Mouse (Mus musculus) lung, embryonic 15.5 days (tissue): ENCODE results near the gene H2afb3. TPM values are rescaled to one million over a fixed set of nuclear protein-coding genes. Genes with fewer than 3 reads are reported as not detected.
"Not testable (repeated sequence)": the region's sequence is repeated elsewhere in the genome, so short reads cannot be mapped to it uniquely, and the experiment has no call there.

ENCODE experiments used
- ATAC-seq: fragments of 200-750 bp; cut with Nextera tagmentation; 2 replicates; pipeline ENCODE4 v1.8.0; 2017; ENCODE audit warnings: moderate number of reproducible peaks, borderline replicate concordance; ENCODE audit not compliant: low FRiP score, low TSS enrichment; ENCODE audit errors: extremely low read depth
- H3K27ac ChIP-seq: fragments of 300-500 bp; sonication (generic); 2 replicates; pipeline ENCODE4 v1.5.1; 2015; ENCODE audit warnings: moderate library complexity, mild to moderate bottlenecking, inconsistent platforms
- H3K27me3 ChIP-seq: fragments of 300-500 bp; sonication (generic); 2 replicates; pipeline ENCODE4 v1.6.1; 2015; ENCODE audit warnings: inconsistent platforms
- H3K36me3 ChIP-seq: fragments of 300-500 bp; sonication (generic); 2 replicates; pipeline ENCODE4 v1.6.1; 2015; ENCODE audit warnings: inconsistent platforms
- H3K4me1 ChIP-seq: fragments of 300-500 bp; sonication (generic); 2 replicates; pipeline ENCODE4 v1.6.1; 2015; ENCODE audit warnings: inconsistent platforms
- H3K4me2 ChIP-seq: fragments of 300-500 bp; sonication (generic); 2 replicates; pipeline ENCODE4 v1.6.1; 2015; ENCODE audit warnings: inconsistent platforms, mild to moderate bottlenecking, moderate library complexity
- H3K4me3 ChIP-seq: fragments of 300-500 bp; sonication (generic); 2 replicates; pipeline ENCODE4 v1.5.1; 2015; ENCODE audit warnings: mild to moderate bottlenecking, inconsistent platforms
- H3K9ac ChIP-seq: fragments of 300-500 bp; sonication (generic); 2 replicates; pipeline ENCODE4 v1.6.1; 2015; ENCODE audit warnings: inconsistent platforms
- H3K9me3 ChIP-seq: fragments of 300-500 bp; sonication (generic); 2 replicates; pipeline ENCODE4 v1.6.1; 2016; ENCODE audit warnings: inconsistent platforms
- WGBS: fragments of 180-500 bp; shearing (Covaris S2); methylation state at CpG from one replicate; pipeline ENCODE4 v1.1.7; 2015; 5-methylcytosine and 5-hydroxymethylcytosine counted together
- polyA plus RNA-seq: library from polyadenylated mRNA; unstranded; fragments of >200 nt; fragmentation: Nextera tagmentation; extraction: Ambion mirVana; gene quantifications from 2 replicates; pipeline ENCODE4 v1.2.1, GENCODE M21; 2015

H2afb3 gene
- polyA plus RNA-seq, result not detected in 2 replicates

DNA sequence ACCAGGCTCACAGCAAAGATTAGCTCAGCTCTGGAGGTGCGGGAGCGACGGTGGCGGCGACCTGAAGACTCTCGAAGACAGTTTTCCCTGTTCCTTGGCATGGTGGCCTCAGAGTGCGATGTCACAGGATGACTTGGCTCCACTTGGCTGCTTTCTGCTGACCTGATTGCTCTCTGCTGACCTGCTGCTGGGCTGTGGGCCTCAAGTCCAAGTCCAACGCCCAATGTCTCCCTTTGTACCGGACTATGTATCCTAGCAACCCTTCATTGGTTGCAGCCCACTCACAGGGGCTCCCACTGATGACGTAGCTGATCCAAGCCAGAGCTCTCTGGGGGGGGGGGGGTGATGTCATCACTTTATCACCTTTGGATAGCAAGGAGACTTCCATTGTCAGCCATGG, at the start of gene H2afb3:
H2afb3 (minus strand) TSS at position 101 of the 400 bp plus-strand sequence.
- H3K4me1 ChIP-seq, H3K27ac ChIP-seq, H3K4me3 ChIP-seq, H3K27me3 ChIP-seq, H3K9ac ChIP-seq, H3K4me2 ChIP-seq, H3K36me3 ChIP-seq, H3K9me3 ChIP-seq, ATAC-seq: not testable (repeated sequence)
- WGBS, result 80% methylated on average over 9 of the region's 10 CpGs

DNA sequence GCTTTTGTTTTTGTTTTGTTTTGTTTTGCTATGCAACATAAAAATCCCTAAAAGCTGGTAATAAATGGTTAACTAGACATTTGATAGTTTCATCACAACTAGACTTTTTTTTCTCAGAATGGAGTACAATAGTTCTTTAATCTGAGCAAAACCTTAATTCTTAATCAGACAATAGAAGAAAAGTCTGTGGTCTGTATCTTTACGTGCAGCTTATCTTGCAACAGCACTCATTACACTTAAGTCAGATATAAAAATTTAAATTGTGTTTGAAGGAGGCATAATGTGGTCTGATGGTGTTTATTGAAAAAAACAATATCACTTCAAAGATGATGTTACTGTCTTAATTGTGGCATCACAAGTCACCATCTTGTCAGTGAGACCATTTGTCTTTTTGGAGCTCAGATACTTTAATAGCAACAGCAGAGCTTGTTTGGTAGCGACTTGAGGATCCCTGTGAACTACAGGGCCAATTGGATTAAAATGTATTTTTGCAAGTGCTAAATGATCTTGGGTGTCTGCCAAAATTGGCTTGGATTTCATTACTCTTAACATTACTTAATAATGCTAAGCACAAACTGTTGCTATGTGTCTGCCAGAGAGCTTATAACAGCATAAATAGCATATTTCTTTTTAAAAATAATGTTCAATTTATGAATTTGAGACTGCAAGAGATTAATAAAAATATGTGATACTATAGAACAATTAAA, 11.3 kb downstream of the H2afb3 start:
- H3K4me2 ChIP-seq, result no peak overlapping the region
- no peak for ATAC-seq
- no peaks in the 10 kb centered on the region for H3K4me1 ChIP-seq
- no peaks in the 10 kb centered on the region for H3K9me3 ChIP-seq
- no peaks in the 10 kb centered on the region for H3K27me3 ChIP-seq
- no peak overlapping the region for H3K9ac ChIP-seq
- H3K4me3 ChIP-seq, result no peak overlapping the region
- H3K36me3 ChIP-seq, result no peaks in the 10 kb centered on the region
- 46% methylated on average over 2 of the region's 2 CpGs for WGBS
- H3K27ac ChIP-seq, result no peak overlapping the region

DNA sequence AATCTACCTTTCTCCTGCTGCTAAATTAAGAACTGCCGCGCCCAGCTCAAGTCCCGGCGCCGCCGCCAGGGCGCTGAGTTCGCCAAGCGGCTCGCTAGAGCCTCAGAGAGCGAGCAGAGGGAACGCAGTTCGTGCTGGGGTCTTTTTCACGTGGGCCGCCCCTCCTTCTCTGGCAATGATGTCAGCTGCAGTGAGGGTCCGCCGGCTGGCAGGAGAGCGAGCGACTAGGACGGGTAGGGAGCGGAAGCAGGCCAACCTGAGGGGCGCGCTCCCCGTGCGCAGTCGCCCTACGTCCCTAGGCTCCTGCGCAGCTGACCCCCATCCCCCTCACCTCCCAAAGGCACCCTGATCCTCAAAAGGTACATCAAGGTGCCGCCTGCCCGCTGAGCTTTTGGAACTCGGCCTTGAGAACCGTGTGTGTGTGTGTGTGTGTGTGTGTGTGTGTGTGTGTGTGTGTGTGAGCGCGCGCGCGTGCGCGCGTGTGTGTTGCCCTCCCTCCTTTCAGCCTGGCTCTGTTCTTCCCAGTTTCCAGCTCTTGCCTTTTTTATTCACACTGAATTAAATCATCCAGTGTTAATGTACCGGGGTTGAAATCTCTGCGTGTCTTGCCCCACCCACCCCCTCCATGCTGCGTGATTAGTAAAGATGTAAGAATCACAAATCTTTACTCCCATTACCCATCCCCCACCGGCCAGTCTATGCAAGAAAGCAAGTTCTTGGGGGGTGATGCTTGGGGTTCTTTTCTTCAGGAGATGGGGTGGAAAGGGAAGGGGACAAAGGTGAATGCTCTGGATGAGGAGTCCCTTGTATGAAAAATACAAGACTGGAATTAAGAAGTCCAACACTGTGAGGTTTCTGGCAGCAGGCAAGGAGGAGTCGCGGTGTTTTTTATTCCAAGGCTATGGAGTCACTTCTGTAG, 19.8 kb downstream of the H2afb3 start:
- peaks cover 5% of the 10 kb centered on the region; the same call in 1 of the 2 replicates for H3K27me3 ChIP-seq
- no peak overlapping the region for H3K9ac ChIP-seq
- peak overlapping the region; percentile 65 for H3K4me2 ChIP-seq
- H3K27ac ChIP-seq, result no peak overlapping the region
- WGBS, result 6% methylated on average over 42 of the region's 46 CpGs
- peak overlapping the region; percentile 49 for H3K4me3 ChIP-seq
- no peaks in the 10 kb centered on the region for H3K4me1 ChIP-seq
- H3K36me3 ChIP-seq, result no peaks in the 10 kb centered on the region
- ATAC-seq, result no peak
- H3K9me3 ChIP-seq, result no peaks in the 10 kb centered on the region

DNA sequence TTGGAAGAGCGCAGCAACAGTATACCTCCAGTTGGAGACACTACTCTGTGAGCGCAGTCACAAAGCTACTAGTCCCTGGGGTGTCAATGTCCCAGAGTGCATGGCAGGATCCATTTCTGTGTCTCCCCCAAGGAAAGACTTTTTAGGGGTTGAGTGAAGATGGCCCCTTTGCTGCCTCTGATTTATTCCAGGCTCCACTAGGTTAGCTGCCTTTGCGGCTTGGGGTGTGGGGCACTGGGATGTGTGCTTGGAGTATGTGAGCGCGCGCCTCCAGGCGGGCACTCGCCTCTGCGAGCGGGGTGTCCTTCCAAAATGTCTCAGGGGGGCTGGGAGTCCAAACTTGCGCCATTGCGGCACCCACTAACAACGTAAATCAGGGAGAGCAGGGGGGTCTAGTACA, 21.2 kb downstream of the H2afb3 start:
- no peak for ATAC-seq
- WGBS, result 11% methylated on average over 13 of the region's 13 CpGs

DNA sequence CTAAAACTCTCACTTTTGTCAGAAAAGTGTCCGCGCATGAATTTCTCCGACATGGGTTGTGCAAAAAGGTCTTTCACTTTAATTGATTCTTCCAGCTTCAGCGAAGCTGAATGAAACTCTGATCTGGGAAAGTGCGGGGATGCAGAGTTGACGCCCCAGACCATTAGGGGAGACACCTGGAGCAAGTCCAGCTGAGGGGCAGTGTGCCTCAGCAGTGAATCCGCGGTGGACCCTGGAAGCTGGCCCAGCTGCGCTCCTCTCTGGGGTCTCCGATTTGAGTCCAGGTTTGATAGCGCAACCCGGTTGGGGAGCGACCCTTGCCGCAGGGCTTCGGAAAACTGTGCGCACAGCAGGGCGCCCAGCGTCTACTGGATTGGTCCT, 22.0 kb downstream of the H2afb3 start:
- peak overlapping the region; percentile 65 for H3K4me2 ChIP-seq
- H3K9me3 ChIP-seq, result no peaks in the 10 kb centered on the region
- no peak for ATAC-seq

More for the DNA sequence above, 21.2 kb downstream of the H2afb3 start:
- H3K4me2 ChIP-seq, result peak overlapping the region; percentile 65
- H3K27me3 ChIP-seq, result peaks cover 5% of the 10 kb centered on the region; the same call in 1 of the 2 replicates
- H3K9ac ChIP-seq, result no peak overlapping the region
- H3K4me1 ChIP-seq, result no peaks in the 10 kb centered on the region
- H3K27ac ChIP-seq, result no peak overlapping the region
- H3K36me3 ChIP-seq, result no peaks in the 10 kb centered on the region
- H3K4me3 ChIP-seq, result peak overlapping the region; percentile 42
- no peaks in the 10 kb centered on the region for H3K9me3 ChIP-seq

DNA sequence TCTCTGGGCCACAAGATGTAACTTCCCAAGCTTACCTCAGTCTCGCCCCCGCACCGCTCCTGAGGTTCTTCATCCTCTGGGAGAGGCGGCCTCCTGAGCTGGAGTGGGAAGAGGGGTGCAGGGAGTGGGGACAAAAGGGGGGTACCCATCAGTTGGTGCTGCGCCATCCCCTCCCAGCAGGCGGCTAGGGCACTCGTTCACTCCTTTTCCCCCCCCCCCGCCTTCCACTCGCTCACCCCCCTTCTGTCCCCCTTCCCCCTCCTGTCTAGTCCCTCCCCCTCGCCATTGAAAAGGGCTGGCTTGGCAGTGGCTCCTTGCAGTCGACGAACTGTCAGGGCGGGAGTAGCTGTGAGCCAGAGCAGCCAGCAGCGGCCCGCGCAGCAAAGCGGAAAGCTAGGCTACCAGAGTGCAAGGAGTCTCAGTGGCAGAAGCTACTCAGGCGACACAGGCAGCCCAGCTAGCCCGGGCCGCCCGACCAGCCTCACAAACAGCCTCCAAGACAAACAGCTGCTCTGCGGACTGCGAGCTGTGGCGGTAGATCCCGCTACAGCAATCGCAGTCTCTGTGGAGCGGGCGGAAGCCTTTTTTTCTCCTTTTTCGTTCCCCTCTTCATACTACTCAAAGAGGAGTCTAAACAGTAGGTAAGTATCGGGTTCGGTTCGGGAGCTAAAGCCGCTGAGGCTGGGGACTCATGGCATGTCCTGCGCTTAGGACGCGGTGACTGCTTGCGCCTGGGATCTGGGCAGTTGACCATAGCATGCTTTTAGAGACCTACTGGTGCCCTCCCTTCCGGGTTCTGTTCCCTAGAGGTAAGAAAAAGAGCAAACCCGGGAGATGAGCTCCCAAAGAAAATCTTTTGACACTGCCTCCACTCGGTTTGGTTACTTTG, 22.6 kb downstream of the H2afb3 start, which contains the start of gene Pcdh11x:
Pcdh11x (plus strand) TSS at position 249 of the 889 bp plus-strand sequence.
- Histone ChIP-seq H3K36me3 (no peaks in the 10 kb centered on the region), H3K4me3 (peak within 1 kb of the TSS; percentile 42), H3K9ac (0 out of 2 replicates have a peak within 1 kb of the TSS, but pooled peaks have one; percentile 27), H3K4me2 (peak within 1 kb of the TSS; percentile 65), H3K9me3 (no peaks in the 10 kb centered on the region), H3K4me1 (no peaks in the 10 kb centered on the region), H3K27me3 (peaks cover 5% of the 10 kb centered on the region; the same call in 1 of the 2 replicates), H3K27ac (0 out of 2 replicates have a peak within 1 kb of the TSS, but pooled peaks have one; percentile 15)
- WGBS, result 9% methylated on average over 31 of the region's 40 CpGs
- ATAC-seq, result peak; percentile 91

More for the DNA sequence above, 22.0 kb downstream of the H2afb3 start:
- peaks cover 5% of the 10 kb centered on the region; the same call in 1 of the 2 replicates for H3K27me3 ChIP-seq
- peak overlapping the region; percentile 42 for H3K4me3 ChIP-seq
- no peak overlapping the region for H3K27ac ChIP-seq
- H3K36me3 ChIP-seq, result no peaks in the 10 kb centered on the region
- H3K9ac ChIP-seq, result 0 out of 2 replicates have a peak overlapping the region, but pooled peaks have one; percentile 27
- H3K4me1 ChIP-seq, result no peaks in the 10 kb centered on the region
- WGBS, result 11% methylated on average over 18 of the region's 18 CpGs

DNA sequence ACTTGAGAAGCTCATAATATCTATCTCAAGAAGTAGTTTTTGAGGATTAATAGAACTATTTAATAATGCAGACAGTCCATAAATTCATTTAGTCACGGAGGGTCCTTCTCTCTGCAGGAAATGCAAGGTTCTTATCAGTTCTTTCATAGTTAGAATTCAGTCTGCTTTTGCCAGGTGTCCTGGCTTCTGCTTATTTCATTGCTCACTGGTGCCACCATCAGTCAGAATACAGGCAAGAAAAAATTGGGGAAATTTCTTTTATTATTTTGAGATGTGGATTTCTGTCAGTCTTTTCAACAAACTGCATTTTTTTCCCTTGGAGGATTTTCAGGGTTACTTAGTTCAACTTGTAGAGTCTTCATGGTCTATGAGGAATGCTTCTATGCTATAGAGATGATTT, 25.4 kb downstream of the H2afb3 start:
- no peaks in the 10 kb centered on the region for H3K4me1 ChIP-seq
- H3K9me3 ChIP-seq, result no peaks in the 10 kb centered on the region
- peaks cover 5% of the 10 kb centered on the region; the same call in 1 of the 2 replicates for H3K27me3 ChIP-seq
- no peak overlapping the region for H3K27ac ChIP-seq
- no peaks in the 10 kb centered on the region for H3K36me3 ChIP-seq
- no peak overlapping the region for H3K9ac ChIP-seq
- no peak for ATAC-seq
- no peak overlapping the region for H3K4me2 ChIP-seq
- WGBS, result 4% methylated on average over 1 of the region's 1 CpGs
- no peak overlapping the region for H3K4me3 ChIP-seq

DNA sequence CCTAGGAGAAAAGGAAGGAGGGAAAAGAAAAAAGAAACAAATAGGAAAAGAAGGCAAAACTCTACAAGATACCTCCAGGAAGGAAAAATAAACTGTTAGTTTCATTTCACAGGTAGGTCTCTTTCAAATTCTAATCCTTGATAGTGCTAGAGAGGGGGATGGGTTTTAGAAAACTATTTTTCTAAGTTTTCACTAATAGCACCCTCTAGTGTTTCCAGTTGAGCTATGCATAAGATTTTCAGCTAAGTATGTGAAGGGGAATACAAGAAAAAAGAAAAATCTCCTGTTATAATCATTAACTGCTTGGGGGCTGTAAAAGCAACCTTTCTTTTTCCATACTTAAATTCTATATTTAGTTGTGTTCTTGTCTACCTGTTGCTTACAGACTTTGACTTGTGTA, 27.4 kb downstream of the H2afb3 start:
- no peak overlapping the region for H3K4me3 ChIP-seq
- H3K9me3 ChIP-seq, result no peaks in the 10 kb centered on the region
- H3K9ac ChIP-seq, result no peak overlapping the region
- 0 out of 2 replicates have a peak, but pooled peaks cover 3% of the 10 kb centered on the region for H3K27me3 ChIP-seq
- H3K36me3 ChIP-seq, result no peaks in the 10 kb centered on the region
- H3K4me1 ChIP-seq, result no peaks in the 10 kb centered on the region
- no peak overlapping the region for H3K4me2 ChIP-seq
- H3K27ac ChIP-seq, result no peak overlapping the region
- no peak for ATAC-seq

Other genes with a start within 250 kb of the H2afb3 start
- 3.4 TPM in 2 replicates for gene Pcdh11x, start 22.8 kb downstream of the H2afb3 start, polyA plus RNA-seq